Mouse (Mus musculus) left cerebral cortex, adult 11 months (tissue): ENCODE measurements around the gene Ascc1.
A peak's percentile ranks its signal among the peaks of the same experiment; 100 is the strongest.

Source experiments
- DNase-seq: peaks from one replicate; pipeline ENCODE4 v3.0.0; 2022; ENCODE audit warnings: low spot score

The Ascc1 gene

DNA sequence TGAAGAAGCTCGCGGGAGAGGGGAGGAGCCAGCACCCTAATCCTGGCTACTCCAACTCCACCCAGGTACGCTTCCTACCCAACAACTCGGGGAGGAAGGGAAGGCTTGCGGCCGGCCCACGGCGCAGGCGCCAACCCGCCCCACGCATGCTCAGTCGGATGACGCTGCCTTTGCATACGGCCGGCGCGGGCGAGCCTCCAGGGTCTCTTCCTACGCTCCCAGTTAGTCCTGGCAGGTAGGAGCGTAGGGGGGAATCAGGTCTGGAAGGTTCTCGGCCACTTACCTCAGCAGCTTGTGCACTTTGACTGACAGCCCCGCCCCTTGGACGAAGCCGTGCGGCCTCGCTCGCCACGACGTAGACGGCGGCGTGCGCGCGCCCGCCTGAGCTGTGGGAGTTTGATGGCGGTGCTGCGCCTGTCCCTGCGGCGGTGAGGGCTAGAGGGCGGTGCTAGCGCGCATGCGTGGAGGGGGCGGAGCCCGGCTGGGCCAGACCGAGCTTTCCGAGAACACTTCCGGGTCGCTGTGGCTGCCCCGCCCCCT lies at the start of gene Ascc1, which contains the start of gene Anapc16:
TSS of gene Ascc1 (plus strand) at position 133 of the 540 bp plus-strand sequence.
TSS of gene Anapc16 (minus strand) at position 463 of the 540 bp plus-strand sequence.
- peak; percentile 94 for DNase-seq

DNA sequence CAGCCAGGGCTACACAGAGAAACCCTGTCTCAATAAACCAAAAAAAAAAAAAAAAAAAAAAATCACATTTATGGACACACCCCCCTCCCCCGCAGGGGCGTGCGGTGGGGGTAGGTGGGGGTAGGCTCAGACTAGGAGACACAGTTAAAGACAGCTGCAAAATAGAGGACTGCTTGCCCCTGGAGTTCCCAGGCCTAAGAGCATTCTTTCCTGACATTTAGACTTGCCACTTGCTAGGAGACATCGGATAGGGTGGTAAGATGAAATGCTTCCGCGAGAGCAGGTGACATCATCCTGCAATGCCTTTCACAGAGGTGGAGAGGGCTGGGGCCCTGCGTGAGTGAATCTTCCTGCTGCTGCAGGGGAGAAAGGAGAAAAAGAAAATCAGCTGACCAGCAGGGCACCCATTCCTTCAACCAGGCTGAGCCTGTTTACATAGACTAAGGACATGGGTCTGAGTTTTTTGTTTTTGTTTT lies 49.0 kb upstream of the Ascc1 start:
- DNase-seq: no peak

DNA sequence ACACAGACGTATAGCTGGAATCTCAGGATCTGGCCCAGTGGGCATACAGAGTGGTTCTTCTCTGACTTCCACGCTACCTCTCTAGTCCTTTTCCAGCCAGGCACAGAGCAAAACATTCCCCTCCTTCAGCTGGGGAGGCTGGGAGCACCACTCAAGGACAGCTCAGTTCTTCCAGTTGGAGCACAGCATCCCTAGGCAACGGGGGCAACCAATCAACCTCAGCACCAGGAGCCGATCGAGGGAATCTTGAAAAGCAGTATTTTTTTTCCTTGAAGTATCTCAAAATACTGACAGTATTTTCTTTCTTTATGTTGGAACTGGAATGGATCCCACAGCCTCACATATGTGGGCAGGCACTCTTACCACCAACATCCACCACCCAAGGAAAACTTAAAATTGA lies 45.9 kb upstream of the Ascc1 start:
- no peak for DNase-seq

DNA sequence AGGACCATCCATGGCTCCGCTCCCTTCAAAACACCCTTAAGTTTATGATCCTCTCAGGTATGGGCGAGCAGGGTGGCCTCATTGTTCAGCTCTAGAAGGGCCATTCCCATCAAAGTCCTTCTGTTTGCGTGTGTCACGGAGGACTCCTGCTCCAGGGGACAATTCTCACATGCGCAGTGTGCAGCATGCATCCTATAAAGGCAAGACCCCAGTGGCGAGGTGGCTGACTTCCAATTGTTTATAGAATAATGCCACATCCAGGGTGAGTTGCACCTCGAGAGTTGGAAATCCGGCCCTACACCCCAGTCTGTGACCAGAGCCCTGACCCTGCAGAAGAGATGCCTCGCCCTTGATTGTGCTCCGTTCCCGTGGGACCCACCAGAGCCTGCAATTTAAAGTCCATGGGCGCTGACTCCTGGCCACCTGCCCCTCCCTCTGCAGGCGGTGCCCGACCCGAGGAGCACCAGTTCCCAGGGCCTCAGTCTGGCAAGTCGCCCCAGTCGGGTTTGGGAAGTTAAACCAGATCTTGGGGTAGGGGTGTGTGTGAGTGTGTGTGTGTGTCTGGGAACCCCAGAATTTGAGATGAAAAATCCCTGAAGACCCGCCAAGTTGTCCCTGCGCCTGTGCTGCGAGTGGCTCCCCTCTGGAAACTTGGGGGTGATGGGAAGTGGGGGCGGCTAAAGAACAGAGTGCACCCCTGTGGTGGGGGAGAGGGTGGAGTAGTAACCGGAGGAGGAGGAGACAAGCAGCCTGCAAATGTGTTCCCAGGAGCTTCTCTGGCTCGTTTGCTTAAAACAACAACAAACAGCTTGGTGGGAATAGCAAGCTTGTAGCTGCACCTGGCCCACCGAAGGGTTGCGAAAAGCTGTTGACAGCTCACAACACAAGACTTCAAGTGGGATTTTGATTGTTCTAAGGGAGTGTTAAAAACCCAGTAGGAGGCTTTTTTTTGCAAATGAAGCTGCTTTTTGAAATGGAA lies 45.1 kb upstream of the Ascc1 start:
- no peak for DNase-seq

DNA sequence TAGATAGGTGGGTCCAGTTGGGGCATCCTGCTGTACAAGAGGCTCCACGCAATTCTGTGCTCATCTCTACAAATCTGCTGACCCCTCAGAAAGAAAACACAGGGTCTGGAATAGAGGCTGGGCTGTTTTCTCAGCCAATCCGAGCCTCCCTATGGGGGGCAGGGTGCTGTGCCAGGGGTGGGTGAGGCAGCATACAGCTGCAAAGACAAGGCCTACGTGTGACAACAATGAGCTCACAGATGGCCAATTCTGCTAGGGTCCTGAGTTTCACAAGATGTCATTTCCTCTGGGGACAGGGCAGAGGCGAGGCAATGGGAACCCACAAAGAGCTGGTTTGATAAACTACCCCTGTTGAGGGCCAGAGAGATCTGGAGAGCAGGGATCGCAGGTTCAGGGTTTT lies 44.1 kb upstream of the Ascc1 start:
- DNase-seq: no peak

DNA sequence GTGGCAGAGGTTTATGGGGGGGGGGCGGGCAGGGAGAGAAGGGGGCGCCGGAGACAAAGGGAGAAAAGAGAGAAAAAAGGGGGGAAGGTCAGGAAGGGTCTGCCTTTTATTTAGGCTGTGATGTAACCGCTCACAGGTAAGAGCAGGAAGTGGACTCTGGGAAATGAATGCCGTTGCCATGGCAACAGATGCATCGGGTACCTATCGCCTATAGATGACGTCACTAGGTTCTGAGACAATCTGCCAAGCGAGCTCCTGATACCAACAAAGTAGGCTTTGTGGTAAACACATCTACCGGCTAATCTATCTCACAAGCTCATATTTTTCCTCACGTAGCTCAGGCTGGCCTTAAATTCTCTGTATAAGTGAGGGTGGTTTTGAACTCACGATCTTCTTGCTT lies 43.1 kb upstream of the Ascc1 start:
- DNase-seq: no peak

DNA sequence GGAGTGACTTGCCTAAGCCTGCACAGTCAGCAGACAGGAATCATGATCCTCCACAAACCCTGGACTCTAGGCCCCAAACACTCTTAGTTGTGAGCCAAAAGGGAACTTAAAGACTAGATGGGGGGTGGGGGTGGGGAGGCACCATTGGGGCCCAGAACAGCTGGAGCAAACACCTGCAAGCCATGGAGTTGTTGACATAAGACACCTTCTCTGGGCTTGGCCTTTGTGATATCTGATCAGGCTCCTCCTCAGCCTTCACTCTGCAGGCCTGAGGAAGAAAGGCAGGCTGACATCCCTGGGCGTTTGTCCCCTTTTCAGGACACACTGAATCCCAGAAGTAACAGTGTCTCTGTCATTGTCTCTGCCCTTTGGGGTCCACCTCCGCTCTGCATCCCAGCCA lies 39.0 kb upstream of the Ascc1 start:
- DNase-seq: no peak

DNA sequence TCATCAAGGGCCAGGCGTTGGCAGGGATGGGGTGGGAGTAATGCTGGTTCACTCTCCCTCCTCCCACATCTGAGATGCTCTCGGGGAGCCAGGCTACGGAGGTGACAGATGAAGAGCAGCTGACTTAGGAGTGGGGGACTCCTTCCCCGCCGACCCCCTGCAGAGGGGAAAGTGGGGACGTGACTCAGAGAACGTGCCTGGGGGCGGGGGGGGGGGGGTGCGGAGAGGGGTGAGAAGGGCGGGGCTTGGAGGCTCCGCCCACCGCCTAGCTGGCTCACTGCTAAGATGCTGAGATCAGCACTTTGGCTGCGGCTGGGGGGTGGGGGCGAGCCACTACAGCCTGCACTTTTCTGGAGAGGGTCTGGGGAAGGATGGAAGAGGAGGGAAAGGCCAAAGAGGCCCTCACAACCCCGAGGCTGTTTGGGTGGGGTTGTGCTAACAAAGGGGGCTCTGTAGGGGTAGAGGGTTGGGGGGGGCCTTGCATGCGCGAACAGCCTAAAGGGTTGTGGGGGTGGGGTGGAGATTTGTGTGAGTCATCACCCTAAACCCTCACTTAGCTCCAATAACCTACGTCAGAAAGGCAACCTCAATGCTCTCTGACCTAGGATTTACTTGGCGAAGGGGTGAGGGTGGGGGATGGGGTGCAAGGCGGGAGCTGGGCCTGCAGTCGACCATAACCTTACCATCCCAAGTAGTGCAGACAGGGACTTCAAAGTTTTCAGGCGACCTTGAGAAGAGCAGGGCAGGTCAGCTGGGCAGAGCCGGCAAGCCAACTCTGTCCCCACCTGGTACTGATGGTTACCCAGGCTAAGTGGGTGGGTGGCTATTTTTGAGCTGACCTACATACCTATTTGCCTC lies 37.9 kb upstream of the Ascc1 start:
- DNase-seq: no peak

DNA sequence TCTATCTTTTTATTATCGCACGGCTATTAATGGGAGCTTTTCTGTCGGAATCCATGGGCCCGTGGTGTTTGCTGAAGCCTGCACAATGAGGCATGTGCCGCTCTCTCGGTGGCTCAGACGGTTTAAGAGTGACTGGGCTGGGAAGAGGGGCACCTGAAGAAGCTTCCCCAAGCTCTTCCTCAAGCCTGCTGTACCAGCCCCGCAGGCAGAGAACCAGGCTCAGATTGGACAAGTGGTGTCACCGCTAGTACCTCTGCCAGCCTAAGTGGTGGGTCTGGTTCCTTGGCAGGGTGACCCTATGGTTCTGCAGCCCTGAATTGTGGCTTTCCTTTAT lies 37.3 kb upstream of the Ascc1 start:
- no peak for DNase-seq

DNA sequence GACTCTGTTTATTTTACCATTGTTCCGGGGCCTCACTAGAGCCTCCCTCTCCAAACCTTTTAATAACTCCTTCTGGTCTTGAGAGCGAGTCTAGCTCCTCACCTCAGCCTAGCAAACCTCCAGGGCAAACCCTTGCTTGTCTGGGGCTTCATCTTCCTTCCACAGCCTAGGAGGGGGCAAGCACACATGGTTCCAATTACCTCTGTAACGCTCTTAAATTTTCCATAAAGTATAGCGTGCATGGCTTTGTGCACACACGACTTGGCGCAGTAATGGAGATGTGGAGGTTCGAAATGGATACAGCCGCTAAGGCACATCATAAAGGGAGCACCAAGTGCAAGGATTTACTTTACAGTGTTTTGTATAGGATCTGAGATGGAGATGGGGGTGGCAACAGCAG lies 36.8 kb upstream of the Ascc1 start:
- no peak for DNase-seq

DNA sequence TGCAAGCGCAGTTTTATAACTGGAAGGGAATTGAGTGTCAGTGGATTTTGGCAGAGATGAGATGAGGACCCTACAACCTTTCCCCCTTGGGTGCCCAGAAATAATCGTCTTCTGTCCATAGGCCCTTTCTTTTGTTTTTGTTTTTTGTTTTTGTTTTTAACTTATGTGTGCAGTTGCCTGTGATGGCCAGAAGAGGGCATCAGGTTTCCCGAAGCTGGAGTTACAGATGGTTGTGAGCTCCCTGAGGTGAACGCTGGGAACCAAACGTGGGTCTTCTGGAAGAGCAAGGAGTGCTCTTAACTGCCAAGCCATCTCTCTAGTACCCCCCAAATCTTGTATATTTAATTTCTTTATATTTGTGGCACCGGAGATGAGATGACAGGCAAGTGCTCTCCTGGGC lies 35.9 kb upstream of the Ascc1 start:
- no peak for DNase-seq

DNA sequence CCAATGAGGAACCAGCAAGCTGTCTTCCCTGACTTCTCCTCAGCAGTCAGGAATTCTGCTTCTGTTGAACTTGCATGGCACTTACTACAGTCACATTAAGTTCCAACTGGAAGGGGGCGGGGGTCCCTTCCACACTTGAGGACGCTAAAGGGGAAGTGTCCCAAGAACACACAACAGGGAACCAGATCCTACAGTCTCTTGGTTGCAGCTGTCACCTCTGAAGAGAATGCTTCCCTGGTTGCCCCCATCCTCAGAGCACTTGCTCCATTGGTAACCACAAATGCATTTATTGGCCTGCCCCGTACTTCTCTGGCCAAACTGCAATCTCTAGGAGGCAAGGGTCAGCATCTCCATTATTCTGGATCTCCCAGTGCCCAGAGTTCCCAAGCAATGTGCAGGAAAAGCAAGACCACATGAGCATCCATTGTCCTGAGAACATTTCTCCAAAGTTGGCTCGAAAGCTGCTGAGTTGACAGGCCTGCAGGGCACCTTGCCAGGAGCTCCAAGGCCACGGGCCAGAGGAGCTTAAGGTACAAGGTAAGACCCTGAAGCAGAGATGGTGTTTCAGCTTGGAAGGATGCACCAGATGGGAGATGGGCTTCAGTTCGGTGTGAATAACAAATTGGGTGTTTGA lies 35.2 kb upstream of the Ascc1 start:
- DNase-seq: no peak

DNA sequence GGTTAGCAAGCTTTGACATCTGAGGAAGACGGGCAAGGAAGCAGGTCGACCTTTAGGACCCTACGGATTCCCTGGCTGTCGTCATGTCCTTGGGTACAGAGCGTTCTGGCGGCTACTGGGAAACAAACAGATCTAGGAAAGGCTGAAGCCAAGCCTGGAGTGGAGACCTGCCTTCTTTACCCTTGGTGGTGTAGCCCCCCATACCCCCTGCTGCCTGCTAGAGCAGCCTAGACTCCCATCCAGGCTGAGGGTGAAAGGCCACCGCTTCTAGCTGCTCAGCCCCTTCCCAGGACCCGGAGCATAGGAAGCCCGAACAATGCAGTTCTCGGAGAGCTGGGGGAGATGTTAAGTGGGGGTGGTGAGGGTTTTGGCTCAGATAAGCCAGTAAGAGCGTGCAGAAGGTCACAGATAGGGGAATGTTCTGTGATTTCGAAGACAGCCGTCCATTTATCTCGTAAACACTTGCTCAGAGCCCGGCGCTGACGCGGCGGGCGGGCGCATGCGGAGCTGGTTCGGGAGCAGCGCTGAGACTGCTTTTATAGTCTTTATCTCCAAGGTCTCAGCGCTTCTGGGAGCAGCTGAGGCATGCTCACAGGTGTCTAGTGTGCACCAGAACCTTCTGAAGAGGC lies 32.7 kb upstream of the Ascc1 start:
- no peak for DNase-seq

DNA sequence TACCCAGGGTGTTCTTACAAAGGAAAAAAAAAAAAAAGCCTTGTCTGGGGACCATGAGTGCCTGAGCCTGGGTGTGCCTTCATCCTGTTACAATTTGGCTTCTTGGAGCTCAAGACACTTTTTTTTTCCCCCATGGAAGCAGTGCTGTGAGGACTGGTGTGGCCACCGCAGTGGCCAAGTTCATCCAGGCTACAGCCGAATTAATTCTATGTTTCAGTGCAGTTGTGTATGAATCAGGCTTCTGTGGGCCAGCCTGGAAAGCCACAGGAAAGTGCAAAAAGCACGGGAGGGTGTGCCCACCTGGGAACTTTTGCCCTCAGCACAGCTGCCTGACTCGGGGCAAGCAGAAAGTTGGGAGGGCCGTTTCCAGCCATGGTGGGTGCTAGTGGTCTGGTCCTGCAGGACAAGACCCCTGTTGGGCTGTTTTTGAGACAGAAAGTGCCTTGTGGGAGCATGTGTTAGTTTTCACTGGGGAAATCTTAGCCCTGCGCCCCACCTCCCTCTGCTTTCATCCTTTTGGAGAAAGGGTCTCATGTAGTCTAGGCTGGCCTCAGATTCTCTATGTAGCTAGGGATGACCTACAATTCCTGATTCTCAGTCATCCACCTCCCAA lies 32.0 kb upstream of the Ascc1 start:
- DNase-seq: no peak

DNA sequence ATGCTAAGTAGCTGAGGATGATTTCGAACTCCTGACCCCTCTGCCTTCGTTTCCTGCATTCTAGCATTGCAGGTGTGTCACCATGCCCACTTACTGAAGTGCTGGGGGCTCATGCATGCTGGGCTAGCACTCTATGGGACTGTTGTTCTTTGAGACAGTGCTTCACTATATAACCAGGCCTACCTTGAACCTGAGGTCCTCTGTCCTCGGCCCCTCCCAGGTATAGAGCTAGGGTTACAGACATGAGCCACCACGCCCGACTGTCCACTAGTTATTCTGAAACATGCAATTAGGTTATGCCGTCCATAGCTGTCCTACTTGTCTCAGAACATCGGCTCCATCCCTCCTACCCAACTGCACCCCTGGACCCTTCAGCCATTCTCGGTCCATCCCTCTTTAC lies 30.8 kb upstream of the Ascc1 start:
- no peak for DNase-seq

DNA sequence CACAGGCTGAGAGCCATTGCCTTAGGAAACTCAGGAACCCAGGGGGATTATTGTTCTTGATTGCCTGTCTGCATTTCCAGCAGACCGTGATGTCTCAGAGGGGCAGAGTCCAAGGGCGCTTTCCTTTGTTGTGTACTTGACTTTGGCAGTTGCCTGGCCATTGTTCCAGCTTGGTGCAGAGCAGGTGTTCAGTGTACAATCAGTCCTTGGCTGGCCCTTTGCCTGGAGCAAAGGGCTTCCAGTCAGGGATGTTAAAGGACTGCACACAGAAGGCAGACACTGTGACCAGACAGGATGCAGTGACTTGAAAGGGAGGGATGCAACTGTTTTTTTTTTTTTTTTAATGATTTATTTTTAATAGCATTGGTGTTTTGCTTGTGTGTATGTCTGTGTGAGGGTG lies 30.1 kb upstream of the Ascc1 start:
- no peak for DNase-seq

DNA sequence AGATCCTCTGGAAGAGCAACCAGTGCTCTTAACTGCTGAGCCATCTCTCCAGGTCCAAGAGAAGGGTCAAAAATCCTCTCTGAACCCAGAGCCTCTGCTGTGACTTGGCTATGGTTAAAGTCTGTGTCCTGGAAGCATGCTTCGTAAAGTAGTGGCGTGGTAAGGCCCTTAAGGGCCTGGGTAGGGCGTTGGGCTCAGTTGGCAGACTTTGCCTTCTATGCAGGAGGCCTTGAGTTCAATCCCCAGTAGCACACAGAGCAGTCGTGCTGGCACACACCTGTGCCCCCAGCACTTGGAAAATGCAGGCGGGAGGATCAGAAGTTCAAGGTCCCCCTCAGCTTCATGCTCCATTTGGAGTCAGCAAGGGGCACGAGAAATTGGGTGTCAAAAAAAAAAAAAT lies 29.6 kb upstream of the Ascc1 start:
- DNase-seq: no peak

DNA sequence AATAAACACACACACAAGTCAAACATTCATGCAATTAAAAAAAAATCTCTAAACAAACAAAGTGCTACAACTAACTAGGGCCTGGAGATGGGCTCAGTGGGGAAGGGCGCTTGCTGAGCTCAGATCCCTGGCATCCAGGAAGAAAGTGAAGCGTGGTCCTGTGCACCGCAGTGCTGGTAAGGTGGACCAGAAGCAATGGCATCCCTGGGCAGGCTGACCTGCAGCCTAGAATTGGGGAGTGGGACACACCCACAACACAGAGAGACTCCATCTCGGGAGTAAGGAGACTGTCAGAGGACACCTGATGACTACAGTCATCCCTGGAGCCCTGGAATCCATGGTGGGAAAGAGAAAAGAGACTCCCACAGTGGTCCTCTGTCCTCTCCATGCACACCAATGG lies 29.2 kb upstream of the Ascc1 start:
- no peak for DNase-seq

DNA sequence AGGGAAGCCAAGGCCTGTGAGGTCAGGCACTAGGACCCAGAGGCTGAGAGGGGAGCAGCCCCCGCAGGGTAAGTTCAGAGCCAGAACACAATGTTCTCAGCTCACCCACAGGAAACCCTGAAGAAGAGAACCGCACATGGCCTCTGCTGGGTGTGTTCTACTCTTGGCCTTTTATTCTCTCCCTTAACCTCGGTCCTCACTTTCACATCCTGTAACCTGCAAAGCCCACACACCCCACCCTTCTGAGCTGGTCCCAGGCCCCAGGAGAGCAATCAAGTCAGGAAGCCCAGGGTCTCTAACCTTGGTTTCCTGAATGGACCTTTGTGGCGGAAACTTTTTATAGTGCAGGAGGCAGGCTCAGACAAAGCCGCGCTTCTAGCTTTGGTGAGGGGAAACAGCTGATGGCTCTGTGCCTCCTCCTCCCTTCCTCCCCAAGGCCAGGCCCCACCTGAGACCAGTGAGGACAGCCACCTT lies 28.4 kb upstream of the Ascc1 start:
- no peak for DNase-seq

DNA sequence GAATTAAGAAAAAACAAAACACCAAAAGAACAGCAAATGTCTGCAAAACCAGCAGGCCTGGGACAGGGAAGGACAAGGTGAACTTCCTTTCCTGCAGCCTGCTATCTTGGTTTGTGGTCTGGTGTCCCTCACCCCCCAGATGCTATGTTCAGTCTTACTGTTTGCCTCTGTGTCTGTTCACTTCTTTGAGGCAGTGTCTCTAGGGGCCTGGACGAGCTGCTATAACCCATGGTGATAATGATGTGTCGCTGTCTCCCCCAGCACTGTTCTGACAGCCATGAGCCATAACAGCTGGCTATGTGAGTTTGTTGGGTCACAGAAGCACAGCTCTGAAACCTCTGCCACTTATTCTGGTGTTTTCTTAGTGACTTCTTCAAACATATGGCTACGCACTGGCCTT lies 27.8 kb upstream of the Ascc1 start:
- no peak for DNase-seq

DNA sequence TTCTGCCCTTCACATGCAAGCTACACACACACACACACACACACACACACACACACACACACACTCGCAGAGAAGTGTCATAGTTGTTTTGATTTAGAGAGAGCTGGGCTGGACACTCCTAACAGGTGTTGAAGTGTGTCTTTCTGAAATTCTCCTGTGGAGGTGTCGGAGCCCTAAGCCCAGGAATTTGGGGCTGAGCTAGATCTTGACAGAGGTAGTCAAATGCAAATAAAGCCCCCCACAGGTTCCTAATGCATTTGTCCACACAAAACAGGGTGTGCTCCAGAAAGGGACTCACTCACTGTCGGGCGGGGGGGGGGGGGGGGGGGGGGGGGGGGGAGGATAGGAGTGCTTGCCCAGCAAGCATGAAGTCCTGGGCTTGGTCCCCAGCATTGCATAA lies 25.5 kb upstream of the Ascc1 start:
- no peak for DNase-seq
